In genomic region chr10:119454668-119455542, GRCm38 (mm10) we compare ENCODE assay signal across 8 mouse cellular contexts. TPM values are rescaled to one million over a fixed set of nuclear protein-coding genes. Genes with fewer than 3 reads are reported as not detected.
DNase-seq lines count a peak whose midpoint lies in the region; ATAC-seq and TF ChIP-seq lines count a peak whose summit lies in the region.

No protein-coding gene starts in this region.

- H3K9me3 ChIP-seq in heart, embryonic 16.5 days (replicated peaks; ENCODE audit: control insufficient read depth, low read length): no peaks in the 10 kb centered on the region
- no peaks in the 10 kb centered on the region for H3K9me3 ChIP-seq in liver, embryonic 14.5 days (ENCODE audit: control insufficient read depth, low read length)
- H3K9me3 ChIP-seq in stomach, postnatal 0 days (ENCODE audit: control insufficient read depth, low read length): no peaks in the 10 kb centered on the region

- no peak for DNase-seq in liver, adult 2 months (ENCODE audit: extremely low read depth, low read depth, low spot score)
- no peak for DNase-seq in liver
- peak; percentile 67 for DNase-seq in embryo, embryonic 11 days
- no peak for DNase-seq in liver, embryonic 14.5 days (ENCODE audit: low read depth in 3 of 3, low spot score in 3 of 3)
- DNase-seq in stomach, postnatal 0 days (ENCODE audit: low spot score): peak; percentile 24
- no peak for DNase-seq in gastrocnemius, postnatal 36 days
- DNase-seq in yolk sac, embryonic 10.5 days (ENCODE audit: low spot score): no peak

- 2% methylated on average over 31 of the region's 31 CpGs for WGBS in liver, adult 2 months
- 1% methylated on average over 31 of the region's 31 CpGs for WGBS in heart, embryonic 16.5 days
- WGBS in liver, embryonic 14.5 days (ENCODE audit: insufficient replicate concordance): 1% methylated on average over 29 of the region's 31 CpGs
- WGBS in stomach, postnatal 0 days: under 1% methylated on average over 30 of the region's 31 CpGs

- no peak for TF ChIP-seq CTCF in liver, adult 2 months (IDR thresholded peaks at IDR 0.05; ENCODE audit: low read depth, low read length)
- TF ChIP-seq CTCF in liver, embryonic 14.5 days (IDR thresholded peaks at IDR 0.05; ENCODE audit: low read depth): no peak
- no peak for TF ChIP-seq CTCF in stomach, postnatal 0 days (IDR thresholded peaks at IDR 0.05; ENCODE audit: low read depth)

- TF ChIP-seq POLR2A in liver, adult 2 months (IDR thresholded peaks at IDR 0.05; ENCODE audit: extremely low read depth, insufficient read depth, low read length): no peak

- 0 out of 2 replicates have a peak, but pooled peaks have one; percentile 16 for ATAC-seq in heart, embryonic 16.5 days (replicated peaks; ENCODE audit: extremely low read depth, insufficient read depth, low FRiP score)
- no peak for ATAC-seq in liver, embryonic 14.5 days (ENCODE audit: insufficient read depth)
- ATAC-seq in stomach, postnatal 0 days (ENCODE audit: low FRiP score, low TSS enrichment): no peak

- no peaks in the 10 kb centered on the region for H3K79me2 ChIP-seq in liver, adult 2 months (ENCODE audit: control insufficient read depth, insufficient read depth, low read length)

- no peaks in the 10 kb centered on the region for H3K36me3 ChIP-seq in liver, adult 2 months (ENCODE audit: control insufficient read depth, insufficient read depth, low read length)
- no peaks in the 10 kb centered on the region for H3K36me3 ChIP-seq in heart, embryonic 16.5 days (ENCODE audit: control insufficient read depth, insufficient read depth)
- no peaks in the 10 kb centered on the region for H3K36me3 ChIP-seq in liver, embryonic 14.5 days (replicated peaks; ENCODE audit: control insufficient read depth, insufficient read depth, low read depth)
- H3K36me3 ChIP-seq in stomach, postnatal 0 days (ENCODE audit: control insufficient read depth, insufficient read depth, low read length): no peaks in the 10 kb centered on the region

- peak overlapping the region; percentile 100 for H3K4me2 ChIP-seq in heart, embryonic 16.5 days (ENCODE audit: low read depth, low read length)
- peak overlapping the region; percentile 55 for H3K4me2 ChIP-seq in liver, embryonic 14.5 days (ENCODE audit: low read depth)
- H3K4me2 ChIP-seq in stomach, postnatal 0 days (replicated peaks; ENCODE audit: low read depth): peak overlapping the region; percentile 99

- intact Hi-C loops in gastrocnemius, postnatal 36 days (cut with DNase I): no loop called here

- no peak overlapping the region for H3K9ac ChIP-seq in liver, adult 2 months (ENCODE audit: low read depth, low read length)
- peak overlapping the region; percentile 76 for H3K9ac ChIP-seq in heart, embryonic 16.5 days (ENCODE audit: low read length)
- H3K9ac ChIP-seq in liver, embryonic 14.5 days (replicated peaks): no peak overlapping the region
- peak overlapping the region; percentile 63 for H3K9ac ChIP-seq in stomach, postnatal 0 days (ENCODE audit: low read length)

- H3K27ac ChIP-seq in liver, adult 2 months (replicated peaks; ENCODE audit: insufficient read depth, low read depth, low read length): no peak overlapping the region
- no peak overlapping the region for H3K27ac ChIP-seq in heart, embryonic 16.5 days (ENCODE audit: low read length)
- no peak overlapping the region for H3K27ac ChIP-seq in liver, embryonic 14.5 days
- no peak overlapping the region for H3K27ac ChIP-seq in stomach, postnatal 0 days (replicated peaks)

- peak overlapping the region; percentile 45 for H3K4me3 ChIP-seq in liver, adult 2 months (ENCODE audit: insufficient read depth, low read depth, low read length)
- H3K4me3 ChIP-seq in heart, embryonic 16.5 days (ENCODE audit: low read length): peak overlapping the region; percentile 75
- H3K4me3 ChIP-seq in liver, embryonic 14.5 days (ENCODE audit: insufficient read depth in 1 of 2, low read depth in 2 of 2, low read length in 2 of 2): peak overlapping the region; percentile 49 to 53
- H3K4me3 ChIP-seq in stomach, postnatal 0 days (ENCODE audit: low read depth, low read length): peak overlapping the region; percentile 72

- peaks cover 6% of the 10 kb centered on the region for H3K27me3 ChIP-seq in liver, adult 2 months (ENCODE audit: control insufficient read depth, insufficient read depth, low read length)
- H3K27me3 ChIP-seq in heart, embryonic 16.5 days (ENCODE audit: control insufficient read depth, insufficient read depth, low read length): peaks cover 5% of the 10 kb centered on the region; the same call in 1 of the 2 replicates
- H3K27me3 ChIP-seq in liver, embryonic 14.5 days (ENCODE audit: control insufficient read depth, insufficient read depth, low read length): peaks cover 35% of the 10 kb centered on the region
- H3K27me3 ChIP-seq in stomach, postnatal 0 days (ENCODE audit: control insufficient read depth, insufficient read depth, low read length): no peaks in the 10 kb centered on the region

- H3K4me1 ChIP-seq in liver, adult 2 months (ENCODE audit: control insufficient read depth, insufficient read depth, low read length): peaks cover 4% of the 10 kb centered on the region; the same call in 1 of the 2 replicates
- H3K4me1 ChIP-seq in heart, embryonic 16.5 days (ENCODE audit: control insufficient read depth, insufficient read depth, low read length): peaks cover 12% of the 10 kb centered on the region
- no peaks in the 10 kb centered on the region for H3K4me1 ChIP-seq in liver, embryonic 14.5 days (replicated peaks; ENCODE audit: control insufficient read depth in 2 of 2, insufficient read depth in 2 of 2, low read length in 1 of 2)
- H3K4me1 ChIP-seq in stomach, postnatal 0 days (replicated peaks; ENCODE audit: control insufficient read depth, insufficient read depth): no peaks in the 10 kb centered on the region

- TF ChIP-seq EP300 in liver, embryonic 14.5 days (IDR thresholded peaks at IDR 0.05; ENCODE audit: low read depth): no peak
- TF ChIP-seq EP300 in stomach, postnatal 0 days (optimal IDR thresholded peaks at IDR 0.05): no peak

RNA-seq across cellular contexts. Expression of gene Grip1, which starts 1.3 kb away (rescaled TPM):
- under 0.01 and 0.13 TPM in 2 replicates for total RNA-seq in liver, adult 2 months (2014; rRNA removed)
- polyA plus RNA-seq in liver, adult 2 months (2012; rRNA removed): 0.02 TPM in 1 of 2 replicates, not detected in the other
- 1.4 and 1.6 TPM in 2 replicates for polyA plus RNA-seq in heart, embryonic 16.5 days (2015; fragmentation: Nextera tagmentation; extraction: Ambion mirVana)
- polyA plus RNA-seq in liver, embryonic 14.5 days (2012; rRNA removed): 0.56 and 0.62 TPM in 2 replicates
- polyA plus RNA-seq in liver, embryonic 14.5 days (2014; fragmentation: Nextera tagmentation; extraction: Ambion mirVana): 0.37 and 0.73 TPM in 2 replicates
- 0.75 and 0.87 TPM in 2 replicates for polyA plus RNA-seq in stomach, postnatal 0 days (2015; fragmentation: Nextera tagmentation; extraction: Ambion mirVana)
- not detected for total RNA-seq in gastrocnemius, postnatal 36 days (2021)

Comparison
In these comparisons a context has a peak if more than half of its experiments do, and no peak if none do; other contexts are left out.
1. DNase-seq: peak in embryo, embryonic 11 days (single experiment) and stomach, postnatal 0 days (single experiment); none in liver, adult 2 months (single experiment), liver (single experiment), liver, embryonic 14.5 days (0 of 3), gastrocnemius, postnatal 36 days (0 of 2) and yolk sac, embryonic 10.5 days (single experiment).
2. H3K9ac ChIP-seq: peak in heart, embryonic 16.5 days (single experiment) and stomach, postnatal 0 days (single experiment); none in liver, adult 2 months (single experiment) and liver, embryonic 14.5 days (single experiment).
3. Peak in every context shown above with its lines, with median percentiles within 50 percentile points of each other: H3K4me3 ChIP-seq and H3K4me2 ChIP-seq.